Mouse (Mus musculus): ENCODE data around the gene Bloc1s4. TPM values are rescaled to one million over a fixed set of nuclear protein-coding genes. Genes with fewer than 3 reads are reported as not detected.

Bloc1s4 gene
- polyA plus RNA-seq (2012; rRNA removed): 28.7 and 31.9 TPM in 2 replicates

DNA sequence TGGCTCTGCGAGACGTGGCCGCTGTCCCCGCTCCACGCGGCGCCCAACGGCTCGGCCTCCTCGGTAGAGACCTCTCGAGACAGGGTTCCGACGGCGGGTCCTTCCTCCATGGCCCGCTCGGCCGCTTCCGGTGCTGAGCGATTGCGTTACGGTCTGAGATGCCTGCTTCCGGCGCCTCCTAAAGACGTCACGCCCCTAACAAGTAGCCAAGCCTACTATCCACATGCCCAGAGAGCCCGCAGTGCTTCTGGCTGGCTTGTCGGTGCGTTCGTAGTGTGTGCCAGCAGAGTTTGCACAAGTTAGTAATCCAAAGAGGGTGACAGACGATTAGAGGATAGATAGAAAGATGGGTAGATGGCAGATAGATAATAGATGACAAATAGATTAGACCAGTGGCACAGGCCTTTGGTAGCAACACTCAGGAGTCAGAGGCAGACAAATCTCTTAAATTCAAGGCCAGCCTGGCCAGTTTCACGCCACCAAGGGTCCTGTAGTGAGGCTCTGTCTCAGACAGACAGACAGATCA lies at the start of gene Bloc1s4:
TSS of gene Bloc1s4 (minus strand) at position 115 of the 526 bp plus-strand sequence.

DNA sequence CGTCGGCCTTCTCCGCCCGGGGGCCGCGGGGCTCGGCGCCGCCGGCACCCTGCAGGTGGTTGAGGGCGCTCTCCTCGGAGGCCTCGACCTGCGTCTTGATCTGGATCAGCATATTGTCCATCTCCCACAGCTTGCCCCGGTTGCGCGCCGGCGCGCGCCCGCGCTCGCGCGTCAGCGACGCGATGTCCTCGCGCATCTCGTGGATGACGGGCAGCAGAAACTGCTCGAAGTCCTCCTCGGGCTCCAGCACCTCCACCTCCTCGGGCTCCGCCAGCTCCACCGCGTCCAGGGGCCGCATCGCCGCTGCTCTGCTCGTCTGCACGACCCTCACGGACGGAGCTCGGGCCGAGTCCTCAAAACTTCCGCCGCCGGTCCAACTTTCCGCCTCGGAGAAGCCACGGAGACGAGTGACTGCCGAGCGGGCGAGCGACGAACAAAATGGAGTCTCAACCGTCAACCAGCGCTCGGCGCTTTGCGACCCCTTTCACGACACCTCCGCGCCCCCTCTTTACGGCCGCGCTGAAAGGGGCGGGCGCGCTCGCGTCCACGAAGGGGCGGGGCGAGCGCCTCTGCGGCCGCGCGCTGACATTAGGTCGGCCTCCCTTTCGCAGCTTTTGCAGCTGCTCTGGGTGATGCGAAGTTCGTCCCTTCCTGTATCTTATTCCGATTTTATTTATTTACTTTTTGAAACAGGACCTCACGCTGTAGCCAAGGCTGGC lies 48.0 kb upstream of the Bloc1s4 start, which contains the start of gene Mrfap1:
TSS of gene Mrfap1 (minus strand) at position 477 of the 719 bp plus-strand sequence.

Other genes with a start within 250 kb of the Bloc1s4 start
- gene Tbc1d14, start 155.4 kb downstream of the Bloc1s4 start, polyA plus RNA-seq (2012; rRNA removed): 108 and 114 TPM in 2 replicates
- 40.5 and 43.5 TPM in 2 replicates for gene D5Ertd579e, start 52.6 kb downstream of the Bloc1s4 start, polyA plus RNA-seq (2012; rRNA removed)
- 197 and 202 TPM in 2 replicates for gene Mrfap1, start 48.1 kb upstream of the Bloc1s4 start, polyA plus RNA-seq (2012; rRNA removed)
- 10.7 and 12.1 TPM in 2 replicates for gene Man2b2, start 82.0 kb upstream of the Bloc1s4 start, polyA plus RNA-seq (2012; rRNA removed)
- 132 and 135 TPM in 2 replicates for gene Ppp2r2c, start 119.9 kb upstream of the Bloc1s4 start, polyA plus RNA-seq (2012; rRNA removed)
- 6.4 and 9.6 TPM in 2 replicates for gene Wfs1, start 240.6 kb upstream of the Bloc1s4 start, polyA plus RNA-seq (2012; rRNA removed)